Mouse (Mus musculus): ENCODE data around the gene Pagr1a.

The Pagr1a gene

DNA sequence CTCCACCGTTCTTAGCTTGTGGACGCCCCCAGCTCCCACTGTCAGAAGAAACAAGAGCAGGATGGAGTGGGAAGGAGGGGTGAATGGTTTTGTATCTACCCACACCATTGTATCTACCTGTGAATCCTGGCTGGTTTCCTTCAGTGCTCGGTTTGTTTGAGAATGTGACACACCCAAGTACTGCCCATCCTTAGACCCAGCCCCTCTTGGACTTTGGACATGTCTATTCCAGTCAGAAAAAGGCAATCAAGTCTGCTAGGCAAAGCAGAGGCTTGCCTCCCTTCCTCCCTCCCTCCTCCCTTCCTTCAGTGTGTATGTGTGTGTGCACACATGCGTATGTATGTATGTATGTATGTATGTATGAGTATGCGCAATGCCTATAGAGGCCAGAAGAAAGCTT lies 13.5 kb downstream of the Pagr1a start:
- DNase-seq (ENCODE audit: low spot score) = no peak

DNA sequence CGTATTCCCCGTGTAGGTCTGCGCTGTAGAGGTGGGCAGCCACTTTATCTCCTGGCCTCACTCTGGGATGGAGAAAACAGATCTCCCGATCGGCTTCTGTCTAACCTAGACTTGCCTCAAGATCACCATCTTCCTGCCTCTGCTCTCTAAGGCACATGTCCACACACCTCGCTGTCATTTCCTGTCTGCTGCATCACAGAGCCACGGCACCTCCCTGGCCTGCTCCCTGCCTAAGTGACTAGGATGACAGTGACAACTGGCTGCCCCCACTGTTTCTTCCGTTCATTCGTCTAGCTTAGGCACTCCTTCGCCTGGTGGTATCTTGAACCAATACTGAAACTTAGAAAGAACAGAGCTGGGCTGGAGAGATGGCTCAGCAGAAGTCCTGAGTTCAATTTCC lies 17.6 kb downstream of the Pagr1a start:
- DNase-seq (ENCODE audit: low spot score) = no peak

DNA sequence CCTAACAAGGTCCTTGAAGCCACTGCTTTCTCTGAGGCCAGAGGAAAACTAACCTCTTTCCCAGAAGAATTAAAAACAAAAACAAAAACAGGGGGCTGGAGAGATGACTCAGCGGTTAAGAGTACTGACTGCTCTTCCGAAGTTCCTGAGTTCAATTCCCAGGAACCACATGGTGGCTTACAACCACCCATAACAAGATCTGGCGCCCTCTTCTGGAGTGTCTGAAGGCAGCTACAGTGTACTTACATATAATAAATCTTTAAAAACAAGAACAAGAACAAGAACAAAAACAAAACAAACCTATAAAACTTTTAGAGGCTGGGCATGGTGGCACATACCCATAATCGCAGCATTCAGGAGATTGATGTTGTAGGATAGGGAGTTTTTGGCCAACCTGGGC lies 20.7 kb downstream of the Pagr1a start:
- no peak for DNase-seq (ENCODE audit: low spot score)

DNA sequence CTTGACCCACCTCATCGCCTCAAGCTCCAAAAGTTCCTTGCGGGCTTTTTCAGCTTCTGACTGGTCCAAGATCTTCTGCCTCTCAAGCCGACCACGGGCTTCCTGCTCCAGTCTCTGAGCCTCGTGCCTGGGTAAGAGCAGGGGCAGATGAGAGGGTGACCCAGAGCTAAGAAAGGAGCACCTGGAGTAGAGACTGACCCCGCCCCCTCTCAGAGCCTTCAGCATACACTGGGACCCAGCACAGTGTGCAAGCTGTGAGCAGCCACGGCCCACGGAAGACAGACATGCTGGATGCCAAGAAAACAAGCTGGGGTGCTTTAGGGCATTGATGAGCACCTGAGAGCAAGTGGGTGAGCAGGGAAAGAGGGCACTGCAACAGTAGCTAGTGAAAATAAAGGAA lies 28.3 kb downstream of the Pagr1a start:
- no peak for DNase-seq (ENCODE audit: low spot score)

DNA sequence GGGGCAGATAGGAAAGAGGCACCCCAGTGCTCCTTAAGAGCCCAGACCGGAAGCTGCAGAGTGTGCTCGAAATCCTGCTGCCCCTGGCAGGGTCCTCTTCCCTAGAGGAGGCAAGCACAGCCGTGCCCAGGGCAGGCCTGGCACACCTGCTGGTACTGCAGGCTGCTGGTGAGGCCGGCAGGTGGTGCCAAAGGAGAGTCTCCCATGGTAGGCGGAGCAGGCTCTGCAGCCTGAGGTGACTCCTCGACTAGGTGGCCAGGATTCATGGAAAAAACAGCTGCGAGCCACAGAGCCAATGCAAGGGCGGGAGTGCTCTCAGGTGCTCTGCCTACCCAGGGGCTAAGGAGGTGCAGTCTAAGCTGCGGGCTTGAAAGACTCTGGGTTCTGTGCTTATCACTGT lies 30.8 kb downstream of the Pagr1a start:
- DNase-seq (ENCODE audit: low spot score) = no peak

DNA sequence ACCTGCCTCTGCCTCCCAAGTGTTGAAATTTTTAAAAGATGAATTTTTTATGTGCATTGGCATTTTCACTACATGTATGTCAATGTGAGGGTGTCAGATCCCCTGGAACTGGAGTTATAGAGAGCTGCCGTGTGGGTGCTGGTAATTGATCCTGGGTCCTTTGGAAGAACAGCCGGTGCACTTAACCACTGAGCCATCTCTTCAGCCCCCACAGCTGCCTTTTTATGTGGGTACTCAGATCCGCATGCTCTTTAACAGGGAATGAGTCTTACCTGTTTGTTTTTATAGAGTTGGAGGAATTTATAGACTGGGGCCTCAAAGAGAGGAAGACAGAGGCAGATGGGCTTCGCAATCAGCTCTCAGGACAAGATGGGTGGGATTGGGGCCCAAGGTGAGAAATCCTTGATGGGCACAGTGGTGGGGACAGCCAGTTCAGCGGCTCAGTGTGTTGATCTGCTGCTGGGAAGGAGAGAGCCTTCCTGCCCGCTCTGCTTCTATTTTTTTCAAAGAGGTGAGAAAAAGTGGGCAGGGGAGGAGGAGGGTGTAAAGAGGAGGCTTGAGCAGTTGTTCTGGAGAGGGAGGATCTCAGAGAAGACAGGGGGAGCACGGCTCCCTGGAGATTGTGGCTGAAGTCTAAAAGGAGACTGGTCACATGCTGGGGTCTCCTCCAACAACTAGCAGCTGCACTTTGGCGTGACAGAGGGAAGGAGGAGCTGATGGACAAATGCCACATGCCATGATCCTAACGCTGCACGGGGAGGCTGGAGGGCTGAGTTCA lies 32.3 kb downstream of the Pagr1a start:
- DNase-seq (ENCODE audit: low spot score) = no peak

DNA sequence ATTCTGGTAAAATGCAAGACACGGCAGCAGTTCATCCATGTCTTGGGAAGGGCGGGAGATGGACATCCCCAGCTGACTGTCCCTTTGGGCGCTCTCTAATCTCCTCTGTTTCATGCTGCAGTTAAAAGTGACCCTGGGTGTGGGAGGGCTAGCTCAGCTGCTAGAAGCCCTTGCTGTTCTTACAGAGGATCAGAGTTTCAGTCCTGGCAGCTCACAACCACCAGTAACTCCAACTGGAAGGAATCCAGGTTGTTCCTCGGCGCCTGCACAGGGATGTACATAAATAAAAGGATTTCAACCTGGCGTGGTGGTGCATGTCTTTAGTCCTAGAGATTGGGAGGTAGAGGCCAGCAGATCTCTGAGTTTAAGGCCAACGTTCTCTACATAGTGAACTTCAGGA lies 34.0 kb downstream of the Pagr1a start:
- DNase-seq (ENCODE audit: low spot score) = no peak

DNA sequence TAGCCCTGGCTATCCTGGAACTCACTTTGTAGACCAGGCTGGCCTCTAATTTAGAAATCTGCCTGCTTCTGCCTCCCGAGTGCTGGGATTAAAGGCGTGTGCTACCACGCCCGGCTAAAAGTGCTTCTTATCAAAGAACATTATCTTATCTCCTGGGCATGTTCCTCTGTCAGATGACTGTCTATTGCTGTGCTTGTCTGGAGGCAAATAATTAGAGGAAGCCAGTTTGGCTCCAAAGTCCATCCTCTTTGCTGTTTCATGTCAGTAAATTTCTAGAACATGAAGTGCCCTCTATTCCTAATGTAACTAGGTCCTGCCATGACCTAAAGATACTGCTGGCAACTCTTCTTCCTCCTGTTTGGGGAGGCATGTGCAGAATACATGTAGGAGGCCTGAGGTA lies 35.1 kb downstream of the Pagr1a start:
- no peak for DNase-seq (ENCODE audit: low spot score)

DNA sequence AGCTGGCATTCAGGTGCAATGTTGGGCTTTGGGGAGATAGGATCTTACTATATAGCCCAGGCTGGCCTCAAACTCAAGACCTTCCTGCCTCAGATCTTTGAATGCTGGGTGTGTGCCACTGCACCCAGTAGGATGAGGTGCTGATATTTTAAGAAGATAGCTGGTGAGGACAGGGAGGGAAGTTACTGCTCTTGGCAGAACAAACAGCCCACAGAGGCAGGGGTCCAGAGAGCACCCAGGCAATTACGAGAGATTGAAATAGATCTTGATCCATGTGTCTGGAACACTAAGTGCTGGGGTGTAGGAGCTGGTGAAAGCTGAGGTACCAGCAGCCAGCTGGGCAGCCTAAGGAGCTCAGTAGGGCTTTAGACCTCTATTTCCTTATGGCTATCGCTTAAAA lies 35.6 kb downstream of the Pagr1a start:
- no peak for DNase-seq (ENCODE audit: low spot score)

DNA sequence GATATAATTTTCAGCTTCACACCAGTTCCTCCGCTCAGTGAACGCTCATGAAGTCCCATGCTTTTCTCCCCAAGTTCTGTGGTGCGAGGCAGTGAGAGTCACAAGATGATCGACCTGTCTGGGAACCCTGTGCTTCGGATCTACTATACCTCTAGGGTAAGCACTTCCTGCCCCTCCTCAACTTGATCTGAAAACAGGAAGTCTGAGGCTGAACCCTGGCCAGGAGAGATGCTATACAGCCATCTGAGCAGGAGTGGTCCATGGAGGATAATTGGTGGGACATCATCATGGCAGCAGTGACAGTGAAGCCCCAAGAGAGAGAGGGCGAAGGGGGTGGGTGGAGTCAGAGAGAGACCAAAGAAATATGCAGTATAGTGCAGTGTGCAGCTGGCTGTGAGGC lies 38.3 kb downstream of the Pagr1a start:
- DNase-seq (ENCODE audit: low spot score) = no peak

DNA sequence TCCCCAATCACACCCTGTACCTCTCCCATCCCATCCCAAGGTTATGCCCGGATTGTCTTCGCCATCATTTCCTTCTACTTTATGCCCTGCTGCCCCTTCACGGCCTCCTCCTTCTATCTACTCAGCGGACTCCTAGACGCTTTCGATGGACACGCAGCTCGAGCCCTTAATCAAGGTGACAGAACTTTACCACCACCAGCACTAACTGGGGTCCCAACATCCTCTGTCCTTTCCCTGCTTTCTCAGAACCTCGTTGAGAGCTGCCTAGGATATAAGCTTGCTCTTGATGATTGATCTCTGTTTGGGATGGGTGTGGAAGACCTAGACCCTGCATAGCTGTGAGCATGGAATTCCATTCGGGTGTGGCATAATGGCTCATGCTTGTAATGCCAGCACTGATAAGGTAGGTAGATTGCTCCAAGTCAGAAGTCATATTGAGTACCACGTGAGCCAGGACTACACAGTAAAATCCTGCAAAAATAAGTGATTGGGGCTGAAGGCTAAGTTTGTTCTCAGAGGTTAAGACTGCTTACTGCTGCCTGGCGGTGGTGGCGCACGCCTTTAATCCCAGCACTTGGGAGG lies 40.2 kb downstream of the Pagr1a start:
- DNase-seq (ENCODE audit: low spot score) = no peak

DNA sequence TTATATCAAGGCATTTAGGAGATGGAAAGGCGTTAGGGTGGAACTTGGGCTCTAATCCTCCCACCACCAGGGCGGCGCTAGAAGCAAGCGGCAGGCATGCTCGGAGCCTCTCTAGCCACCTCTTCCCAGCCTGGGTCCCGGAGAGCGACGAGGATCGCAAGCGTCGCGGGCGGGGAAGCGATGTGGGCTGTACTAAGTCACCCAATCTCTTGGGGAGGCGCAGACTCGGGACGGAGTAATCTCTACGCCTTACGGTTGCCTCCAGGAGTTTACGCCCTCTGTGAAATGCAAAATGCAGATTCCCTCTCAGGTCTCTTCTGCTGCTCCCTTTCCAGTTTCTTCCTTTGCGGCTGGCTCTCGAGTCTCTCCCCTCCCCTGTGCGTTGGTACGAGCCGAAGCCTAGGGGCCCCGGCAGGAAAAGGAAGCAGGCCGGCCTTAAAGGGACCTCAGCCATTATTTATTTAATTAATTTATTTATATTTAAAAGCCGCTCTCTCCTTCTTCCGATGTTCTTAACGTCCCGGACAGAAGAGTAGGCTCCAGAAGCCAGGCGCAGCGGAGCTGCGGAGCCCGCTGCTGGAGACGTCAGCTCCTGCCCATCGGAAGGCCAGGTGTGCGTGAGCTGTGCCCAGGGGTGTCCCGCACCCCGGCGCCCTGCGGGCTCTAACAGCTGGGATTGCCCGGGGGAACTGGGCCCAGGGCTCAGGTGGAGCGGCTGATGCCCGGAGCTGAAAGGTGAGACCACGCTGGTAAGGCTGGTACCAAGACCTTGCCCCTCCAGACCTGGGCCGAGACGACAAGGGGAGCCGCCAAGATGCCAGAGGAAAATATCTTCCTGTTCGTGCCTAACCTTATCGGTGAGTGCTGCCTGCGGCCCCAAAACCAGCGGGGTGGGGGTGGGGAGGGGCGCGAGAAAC lies 40.9 kb downstream of the Pagr1a start, which contains the start of gene Cdiptos:
Gene Cdiptos (minus strand): TSS at position 149 of the 917 bp plus-strand sequence.
- DNase-seq (ENCODE audit: low spot score) = peak; percentile 93

DNA sequence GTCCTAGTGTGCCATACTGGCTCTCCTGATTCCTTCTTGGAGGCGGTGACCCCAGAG lies 41.4 kb downstream of the Pagr1a start, which contains the start of gene Cdipt:
Gene Cdipt (plus strand): TSS at position 22 of the 57 bp plus-strand sequence.
- no peak for DNase-seq (ENCODE audit: low spot score)

DNA sequence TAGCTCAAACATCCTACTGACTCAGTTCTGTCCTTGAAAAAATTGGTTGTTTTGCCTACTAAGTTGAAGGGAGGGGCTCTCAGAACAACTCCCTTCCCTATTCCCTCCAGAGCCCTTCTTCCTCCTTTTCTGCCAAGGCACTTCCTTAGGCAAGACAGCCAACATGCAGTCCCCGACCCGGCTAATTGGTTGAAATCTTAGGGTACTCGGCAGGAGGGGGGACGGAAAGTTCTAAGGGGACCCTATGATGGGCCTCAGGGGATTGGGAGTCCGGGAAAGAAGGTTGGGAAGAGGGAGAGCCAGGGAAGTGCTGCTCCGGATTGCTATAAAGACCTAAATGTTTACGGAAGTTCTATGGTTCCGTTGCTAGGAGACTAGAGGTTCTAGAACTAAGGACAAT lies 41.7 kb downstream of the Pagr1a start:
- peak; percentile 43 for DNase-seq (ENCODE audit: low spot score)

DNA sequence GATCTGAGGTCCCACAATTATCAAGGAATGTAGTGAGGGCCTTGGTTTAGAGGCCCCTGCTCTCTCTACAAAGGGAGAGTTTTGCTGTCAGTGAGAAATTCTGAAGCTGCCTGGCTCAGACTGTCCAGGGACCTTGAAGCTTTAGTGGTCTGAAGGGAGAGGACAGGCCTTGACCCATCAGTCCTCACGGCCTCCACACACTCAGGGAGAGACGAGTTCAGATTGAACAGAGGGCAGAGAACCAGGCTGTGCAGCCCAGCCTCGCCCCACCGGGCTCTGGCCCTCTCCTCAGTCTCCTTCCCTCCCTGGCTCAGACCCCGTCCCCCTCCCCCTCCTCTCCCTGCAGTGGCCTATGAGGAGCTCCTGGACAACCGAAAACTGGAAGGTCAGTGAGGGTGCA lies 49.8 kb downstream of the Pagr1a start:
- no peak for DNase-seq (ENCODE audit: low spot score)

DNA sequence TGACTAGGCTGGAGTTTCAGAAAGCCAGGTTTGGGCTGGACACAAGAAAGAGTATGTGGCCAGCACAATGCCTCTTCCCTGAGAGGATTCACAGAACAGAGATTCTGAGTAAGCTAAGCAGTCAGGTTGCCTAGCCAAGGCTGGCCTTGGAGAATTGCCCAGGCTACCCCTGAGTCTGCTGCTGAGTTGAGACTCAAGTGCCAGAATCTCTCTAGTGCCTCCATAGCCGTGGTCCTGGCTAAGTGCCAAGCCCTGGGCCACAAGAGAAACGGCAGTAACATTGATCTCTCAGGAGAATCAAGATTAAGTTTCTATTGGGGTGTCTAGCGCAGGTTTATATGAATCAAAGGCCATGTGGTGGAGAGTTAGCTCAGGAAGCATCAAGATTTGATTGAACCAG lies 51.6 kb downstream of the Pagr1a start:
- no peak for DNase-seq (ENCODE audit: low spot score)
